ENCODE assay signal across 23 mouse cellular contexts in genomic region chr19:24417659-24418004, GRCm38 (mm10). TPM values are rescaled to one million over a fixed set of nuclear protein-coding genes. Genes with fewer than 3 reads are reported as not detected.
A peak's percentile ranks its signal among the peaks of the same experiment; 100 is the strongest.
DNase-seq lines count a peak whose midpoint lies in the region; ATAC-seq and TF ChIP-seq lines count a peak whose summit lies in the region.
"Had no signal": no experiment of that assay in that cellular context is flagged by ENCODE, and none has a peak within 500 bp of the region (broad histone marks: within the 10 kb centered on the region; RNA-seq: fewer than 3 reads in every experiment).

No protein-coding gene starts in this region.

- H3K9ac ChIP-seq in heart, embryonic 15.5 days, result no peak overlapping the region
- H3K9ac ChIP-seq: forebrain, embryonic 15.5 days; limb, embryonic 13.5 days; liver, embryonic 15.5 days; midbrain, embryonic 12.5 days; stomach, embryonic 15.5 days had no signal

- 70% methylated on average over 3 of the region's 3 CpGs for WGBS in heart, embryonic 15.5 days
- WGBS in thymus, adult 2 months, result 55% methylated on average over 3 of the region's 3 CpGs

- no peak overlapping the region for H3K4me2 ChIP-seq in heart, embryonic 15.5 days
- H3K4me2 ChIP-seq: forebrain, embryonic 15.5 days; heart, embryonic 11.5 days; limb, embryonic 13.5 days; liver, embryonic 15.5 days; midbrain, embryonic 12.5 days; stomach, embryonic 15.5 days had no signal

- H3K9me3 ChIP-seq in heart, embryonic 15.5 days (replicated peaks), result no peaks in the 10 kb centered on the region
- H3K9me3 ChIP-seq: forebrain, embryonic 15.5 days; limb, embryonic 13.5 days; liver, embryonic 15.5 days; midbrain, embryonic 12.5 days; stomach, embryonic 15.5 days had no signal

- no peak overlapping the region for H3K4me3 ChIP-seq in heart, embryonic 15.5 days
- no peak overlapping the region for H3K4me3 ChIP-seq in thymus, adult 2 months (ENCODE audit: control insufficient read depth, insufficient read depth, low read length)
- H3K4me3 ChIP-seq: erythroblast, embryonic 14.5 days; forebrain, embryonic 15.5 days; limb, embryonic 13.5 days; liver, embryonic 15.5 days; midbrain, embryonic 12.5 days; stomach, embryonic 15.5 days had no signal

- ATAC-seq in heart, embryonic 15.5 days (replicated peaks; ENCODE audit: insufficient number of reproducible peaks, insufficient read depth, low FRiP score, low read depth), result no peak
- ATAC-seq: activated CD4-positive, CD25-positive, alpha-beta regulatory T cell, adult 4 months; forebrain, embryonic 15.5 days; Patski had no signal

- H3K27ac ChIP-seq in heart, embryonic 15.5 days, result 0 out of 2 replicates have a peak overlapping the region, but pooled peaks have one; percentile 21
- H3K27ac ChIP-seq in thymus, adult 2 months (ENCODE audit: control insufficient read depth, insufficient read depth, low read length), result 0 out of 2 replicates have a peak overlapping the region, but pooled peaks have one; percentile 28
- H3K27ac ChIP-seq: forebrain, embryonic 15.5 days; limb, embryonic 13.5 days; liver, embryonic 15.5 days; midbrain, embryonic 12.5 days; stomach, embryonic 15.5 days had no signal

- TF ChIP-seq POLR2A in thymus, adult 2 months (IDR thresholded peaks at IDR 0.05; ENCODE audit: control insufficient read depth, extremely low read depth, insufficient read depth, low read length, poor library complexity), result no peak

- H3K4me1 ChIP-seq in heart, embryonic 15.5 days (replicated peaks), result peaks cover 13% of the 10 kb centered on the region
- H3K4me1 ChIP-seq in thymus, adult 2 months (replicated peaks; ENCODE audit: control insufficient read depth, insufficient read depth, low read length), result peaks cover 17% of the 10 kb centered on the region
- H3K4me1 ChIP-seq: limb, embryonic 13.5 days; liver, embryonic 15.5 days; midbrain, embryonic 12.5 days; stomach, embryonic 15.5 days had no signal

- no peak for TF ChIP-seq CTCF in thymus, adult 2 months (IDR thresholded peaks at IDR 0.05; ENCODE audit: borderline replicate concordance, control insufficient read depth, extremely low read depth, insufficient read depth, low read length, poor library complexity)

- no peaks in the 10 kb centered on the region for H3K36me3 ChIP-seq in heart, embryonic 15.5 days
- H3K36me3 ChIP-seq in thymus, adult 2 months (ENCODE audit: control insufficient read depth, insufficient read depth, low read length), result no peaks in the 10 kb centered on the region
- H3K36me3 ChIP-seq: forebrain, embryonic 15.5 days; limb, embryonic 13.5 days; liver, embryonic 15.5 days; midbrain, embryonic 12.5 days; stomach, embryonic 15.5 days had no signal

- no peak for DNase-seq in heart, adult 8-10 months (ENCODE audit: low spot score)
- no peak for DNase-seq in thymus, adult 2 months
- no peak for DNase-seq in thymus, postnatal 10 days (ENCODE audit: low spot score in 2 of 2)
- DNase-seq in left cerebral cortex, adult 9 months (ENCODE audit: low spot score in 2 of 2), result peak; percentile 20 to 39
- no peak for DNase-seq in cerebellum, postnatal 36 days
- DNase-seq in cerebellum, postnatal 25 days, result no peak
- DNase-seq in cerebellum, adult 9-11 months, result no peak
- DNase-seq: adrenal gland, postnatal 25 days; cerebellum, postnatal 14 days; gastrocnemius, postnatal 10 days; kidney, adult 18-20 months; kidney, postnatal 25 days; layer of hippocampus, postnatal 36 days had no signal

- H3K27me3 ChIP-seq in heart, embryonic 15.5 days, result no peaks in the 10 kb centered on the region
- H3K27me3 ChIP-seq in thymus, adult 2 months (ENCODE audit: control insufficient read depth, insufficient read depth, low read length), result no peaks in the 10 kb centered on the region
- H3K27me3 ChIP-seq: forebrain, embryonic 15.5 days; limb, embryonic 13.5 days; liver, embryonic 15.5 days; midbrain, embryonic 12.5 days; stomach, embryonic 15.5 days had no signal

RNA-seq across cellular contexts. Expression of gene Fam122a, which starts 59.5 kb away (rescaled TPM):
- polyA plus RNA-seq in heart, embryonic 15.5 days (2015; fragmentation: Nextera tagmentation; extraction: Ambion mirVana), result 43.2 and 45.5 TPM in 2 replicates
- 10 to 100 TPM; 23.5 to 26.9 (median 26.6) TPM for total RNA-seq in heart, adult 8-10 months (2022)
- polyA plus RNA-seq in thymus, adult 2 months (2012; rRNA removed), result 34.3 and 44.7 TPM in 2 replicates

Comparison
In these comparisons a context has a peak if more than half of its experiments do, and no peak if none do; other contexts are left out.
1. DNase-seq: peak in left cerebral cortex, adult 9 months (2 of 2); none in heart, adult 8-10 months (single experiment), thymus, adult 2 months (single experiment), thymus, postnatal 10 days (0 of 2), cerebellum, postnatal 36 days (0 of 2), cerebellum, postnatal 25 days (0 of 2) and cerebellum, adult 9-11 months (single experiment).